Mouse (Mus musculus) olfactory bulb, adult 2 months (tissue): ENCODE measurements around the gene Dock4.
A peak's percentile ranks its signal among the peaks of the same experiment; 100 is the strongest.

Source experiments
- CTCF ChIP-seq: fragments of 200-500 bp; IDR thresholded peaks from 2 replicates; pipeline ENCODE4 v1.5.1; 2012; ENCODE audit warnings: low read depth, mild to moderate bottlenecking, low read length, moderate library complexity; ENCODE audit not compliant: insufficient read depth
- POLR2A ChIP-seq: fragments of 200-500 bp; IDR thresholded peaks from 2 replicates; pipeline ENCODE4 v1.6.1; 2012; ENCODE audit warnings: mild to moderate bottlenecking, low read depth, low read length, moderate library complexity; ENCODE audit not compliant: insufficient read depth

- TF ChIP-seq POLR2A = 0 out of 2 replicates have a peak, but pooled peaks have one; percentile 3
- no peak for TF ChIP-seq CTCF
Observed at GRCm38 (mm10) chr12:40445206-40445605, 546 bp upstream of the Dock4 start.
